Mouse (Mus musculus): ENCODE measurements around the gene Zdhhc7. TPM values are rescaled to one million over a fixed set of nuclear protein-coding genes. Genes with fewer than 3 reads are reported as not detected.
A peak's percentile ranks its signal among the peaks of the same experiment; 100 is the strongest.

Gene Zdhhc7
- total and polyA plus RNA-seq, 2 experiments from 2014 or later, result 35.2 to 86.8 TPM

DNA sequence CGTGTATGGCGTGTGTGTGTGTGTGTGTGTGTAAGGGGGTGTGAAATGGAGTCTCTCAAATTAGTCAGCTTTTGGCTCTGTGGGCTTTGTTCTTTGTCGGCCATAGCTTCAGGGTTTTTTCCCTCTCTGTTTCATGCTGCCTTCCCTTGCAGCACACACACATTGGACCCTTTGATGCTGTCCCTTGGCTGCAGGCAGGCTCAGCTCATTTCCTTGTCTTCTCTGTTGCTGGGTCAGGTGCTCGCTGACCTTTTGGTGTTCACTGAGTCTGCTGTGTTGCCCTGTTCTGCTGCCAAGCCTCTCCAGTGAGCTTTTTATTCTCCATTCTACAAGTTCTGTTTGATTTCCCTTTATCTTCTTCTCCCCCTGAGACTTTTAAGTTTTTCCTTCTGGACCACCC lies 28.3 kb upstream of the Zdhhc7 start:
- no peak for ATAC-seq (ENCODE audit: insufficient read depth, low read depth)
- no peak overlapping the region for H3K27ac ChIP-seq (ENCODE audit: low read depth)
- H3K9ac ChIP-seq (replicated peaks; ENCODE audit: low read depth, low read length), result no peak overlapping the region; the same call in 1 of the 2 replicates
- H3K36me3 ChIP-seq (replicated peaks; ENCODE audit: control insufficient read depth, insufficient read depth, low read length), result no peaks in the 10 kb centered on the region
- H3K4me1 ChIP-seq (ENCODE audit: control insufficient read depth, insufficient read depth), result peaks cover 41% of the 10 kb centered on the region
- no peak overlapping the region for H3K4me3 ChIP-seq (ENCODE audit: low read depth, low read length)
- 73% methylated on average over 4 of the region's 4 CpGs for WGBS
- TF ChIP-seq CTCF (IDR thresholded peaks at IDR 0.05; ENCODE audit: low read depth) (no peak), EP300 (IDR thresholded peaks at IDR 0.05; ENCODE audit: low read depth) (no peak)
- no peak overlapping the region for H3K4me2 ChIP-seq (ENCODE audit: low read depth, low read length)
- no peaks in the 10 kb centered on the region for H3K9me3 ChIP-seq (replicated peaks; ENCODE audit: control insufficient read depth, low read length)
- DNase-seq (ENCODE audit: low spot score), result no peak
- no peaks in the 10 kb centered on the region for H3K27me3 ChIP-seq (ENCODE audit: control insufficient read depth, insufficient read depth, low read length)

DNA sequence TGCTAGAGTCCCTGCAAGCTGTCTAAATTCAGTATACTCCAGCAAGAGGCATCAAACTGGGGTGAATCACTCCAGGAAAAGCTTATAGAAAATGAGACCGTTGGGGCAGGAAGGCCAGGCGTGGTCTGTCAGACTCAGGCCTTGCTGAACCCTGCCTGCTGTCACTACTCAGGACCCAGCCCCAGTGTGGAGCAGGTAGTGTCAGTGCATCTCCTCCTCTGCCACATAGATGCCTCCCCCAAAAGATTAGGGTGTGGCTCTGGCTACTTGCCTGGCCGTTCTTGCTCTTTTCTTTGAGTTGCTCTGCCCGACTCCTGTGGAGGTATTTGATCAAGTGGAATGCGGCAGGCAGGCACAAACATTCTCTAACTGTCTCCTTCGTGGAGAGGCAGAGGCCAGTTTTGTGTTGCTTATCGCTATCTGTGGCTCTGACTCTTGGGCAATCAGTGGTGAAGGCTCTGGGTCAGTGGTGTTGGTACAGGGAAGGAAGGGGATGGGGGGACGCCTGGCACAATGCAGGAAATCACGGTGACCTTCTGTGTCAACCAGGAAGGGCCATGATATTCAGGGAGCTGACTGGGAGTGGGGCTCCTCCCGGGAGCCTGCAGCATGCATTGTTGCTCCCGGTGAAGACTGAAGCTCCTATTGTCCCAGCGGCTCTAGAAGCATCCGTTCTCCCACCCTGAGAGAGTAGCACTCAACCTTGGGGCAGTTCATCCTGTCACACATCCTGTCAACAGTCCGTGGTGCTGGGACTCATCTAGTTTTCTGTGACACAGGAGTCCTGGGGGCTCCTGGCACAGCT lies 25.3 kb upstream of the Zdhhc7 start:
- H3K9ac ChIP-seq (replicated peaks; ENCODE audit: low read depth, low read length), result peak overlapping the region; percentile 29; the same call in 1 of the 2 replicates

DNA sequence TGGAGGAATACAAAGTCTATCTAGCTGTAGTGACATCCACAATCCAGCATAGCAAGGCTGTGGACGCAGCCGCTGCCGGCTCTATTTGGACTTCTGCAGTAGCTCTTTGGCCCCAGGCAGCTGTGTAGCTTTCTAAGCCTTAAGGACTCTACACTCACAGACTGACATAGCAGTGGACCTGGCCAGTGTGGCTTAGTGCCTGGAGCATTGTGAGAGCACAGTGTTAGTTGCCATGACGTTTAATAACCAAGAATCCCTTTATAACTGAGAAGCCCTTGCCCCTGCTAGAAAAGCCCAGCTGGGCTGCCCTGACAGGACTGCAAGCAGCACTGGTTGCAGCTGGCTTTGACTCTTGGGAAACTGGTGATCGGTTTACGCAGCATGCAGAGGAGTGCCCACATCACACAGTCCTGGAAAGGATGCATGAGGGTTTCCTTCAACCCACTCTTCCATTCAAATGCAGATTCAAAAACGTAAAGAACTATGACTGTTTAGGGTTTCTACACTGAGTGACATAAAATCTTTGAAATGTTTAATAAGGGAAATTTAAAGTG lies 23.6 kb upstream of the Zdhhc7 start:
- Histone ChIP-seq H3K4me3 (ENCODE audit: low read depth, low read length) (no peak overlapping the region), H3K4me2 (ENCODE audit: low read depth, low read length) (no peak overlapping the region), H3K9me3 (replicated peaks; ENCODE audit: control insufficient read depth, low read length) (no peaks in the 10 kb centered on the region), H3K4me1 (ENCODE audit: control insufficient read depth, insufficient read depth) (peaks cover 62% of the 10 kb centered on the region), H3K9ac (replicated peaks; ENCODE audit: low read depth, low read length) (no peak overlapping the region), H3K27me3 (ENCODE audit: control insufficient read depth, insufficient read depth, low read length) (no peaks in the 10 kb centered on the region), H3K27ac (ENCODE audit: low read depth) (peak overlapping the region; percentile 36), H3K36me3 (replicated peaks; ENCODE audit: control insufficient read depth, insufficient read depth, low read length) (no peaks in the 10 kb centered on the region)
- TF ChIP-seq CTCF (IDR thresholded peaks at IDR 0.05; ENCODE audit: low read depth) (no peak), EP300 (IDR thresholded peaks at IDR 0.05; ENCODE audit: low read depth) (no peak)
- 63% methylated on average over 7 of the region's 7 CpGs for WGBS
- ATAC-seq (ENCODE audit: insufficient read depth, low read depth) (no peak), DNase-seq (ENCODE audit: low spot score) (no peak)

More for the DNA sequence above, 25.3 kb upstream of the Zdhhc7 start:
- H3K4me1 ChIP-seq (ENCODE audit: control insufficient read depth, insufficient read depth), result peaks cover 52% of the 10 kb centered on the region
- H3K36me3 ChIP-seq (replicated peaks; ENCODE audit: control insufficient read depth, insufficient read depth, low read length), result no peaks in the 10 kb centered on the region
- peak; percentile 59 for DNase-seq (ENCODE audit: low spot score)
- H3K4me3 ChIP-seq (ENCODE audit: low read depth, low read length), result no peak overlapping the region
- H3K27me3 ChIP-seq (ENCODE audit: control insufficient read depth, insufficient read depth, low read length), result no peaks in the 10 kb centered on the region
- H3K9me3 ChIP-seq (replicated peaks; ENCODE audit: control insufficient read depth, low read length), result no peaks in the 10 kb centered on the region
- ATAC-seq (ENCODE audit: insufficient read depth, low read depth), result peak; percentile 69
- WGBS, result 9% methylated on average over 14 of the region's 14 CpGs
- peak overlapping the region; percentile 22 for H3K4me2 ChIP-seq (ENCODE audit: low read depth, low read length)
- peak overlapping the region; percentile 87 for H3K27ac ChIP-seq (ENCODE audit: low read depth)
- TF ChIP-seq EP300 (IDR thresholded peaks at IDR 0.05; ENCODE audit: low read depth), result peak; percentile 58; the same call in 1 of the 2 replicates
- no peak for TF ChIP-seq CTCF (IDR thresholded peaks at IDR 0.05; ENCODE audit: low read depth)

DNA sequence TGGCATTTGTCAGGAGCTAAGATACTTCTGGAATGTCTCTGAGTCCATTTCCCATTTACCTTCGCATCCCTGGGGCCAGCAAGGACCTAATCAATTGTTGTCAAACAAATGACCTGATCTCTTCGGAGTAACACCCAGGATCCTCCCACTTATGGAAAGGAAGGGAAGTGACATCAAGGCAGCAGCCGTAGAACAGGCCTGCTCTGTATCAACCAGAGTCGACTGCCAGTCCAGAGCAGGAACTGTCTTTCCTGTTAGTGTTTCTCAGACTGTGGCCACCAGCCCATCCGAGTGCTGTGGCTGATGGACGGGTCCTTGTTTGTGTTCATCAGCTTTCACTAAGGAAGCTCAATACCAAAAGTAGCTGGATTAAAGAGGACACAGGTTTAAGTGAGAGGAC lies 23.0 kb upstream of the Zdhhc7 start:
- Histone ChIP-seq H3K4me1 (ENCODE audit: control insufficient read depth, insufficient read depth) (peaks cover 62% of the 10 kb centered on the region), H3K27ac (ENCODE audit: low read depth) (peak overlapping the region; percentile 36), H3K4me3 (ENCODE audit: low read depth, low read length) (no peak overlapping the region), H3K36me3 (replicated peaks; ENCODE audit: control insufficient read depth, insufficient read depth, low read length) (no peaks in the 10 kb centered on the region), H3K9ac (replicated peaks; ENCODE audit: low read depth, low read length) (no peak overlapping the region), H3K9me3 (replicated peaks; ENCODE audit: control insufficient read depth, low read length) (no peaks in the 10 kb centered on the region), H3K27me3 (ENCODE audit: control insufficient read depth, insufficient read depth, low read length) (no peaks in the 10 kb centered on the region), H3K4me2 (ENCODE audit: low read depth, low read length) (no peak overlapping the region)
- TF ChIP-seq EP300 (IDR thresholded peaks at IDR 0.05; ENCODE audit: low read depth) (no peak), CTCF (IDR thresholded peaks at IDR 0.05; ENCODE audit: low read depth) (no peak)
- WGBS, result 29% methylated on average over 6 of the region's 6 CpGs
- DNase-seq (ENCODE audit: low spot score), result peak; percentile 58
- ATAC-seq (ENCODE audit: insufficient read depth, low read depth), result no peak

DNA sequence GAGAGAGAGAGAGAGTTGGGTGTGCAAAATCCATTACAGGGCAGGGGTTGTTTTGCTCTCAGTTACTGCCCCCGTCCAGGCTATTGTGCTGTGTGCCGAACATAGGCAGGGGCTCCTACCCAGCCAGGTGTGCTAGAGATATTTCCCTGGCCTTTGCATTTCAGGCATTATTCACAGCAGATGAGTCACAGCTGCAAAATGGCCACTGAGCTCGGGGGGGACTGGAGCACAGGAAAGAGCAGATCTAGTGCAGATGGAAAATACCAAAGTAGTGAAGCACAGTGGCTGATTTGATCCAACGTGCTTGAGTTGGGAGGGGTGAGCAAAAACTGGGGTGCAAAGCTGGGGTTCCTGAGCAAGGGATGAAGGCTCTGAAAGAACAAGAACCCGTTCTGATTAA lies 19.7 kb upstream of the Zdhhc7 start:
- WGBS, result 38% methylated on average over 5 of the region's 5 CpGs
- Histone ChIP-seq H3K9ac (replicated peaks; ENCODE audit: low read depth, low read length) (no peak overlapping the region), H3K4me3 (ENCODE audit: low read depth, low read length) (no peak overlapping the region), H3K4me2 (ENCODE audit: low read depth, low read length) (peak overlapping the region; percentile 22; the same call in 1 of the 2 replicates), H3K9me3 (replicated peaks; ENCODE audit: control insufficient read depth, low read length) (no peaks in the 10 kb centered on the region), H3K36me3 (replicated peaks; ENCODE audit: control insufficient read depth, insufficient read depth, low read length) (no peaks in the 10 kb centered on the region), H3K4me1 (ENCODE audit: control insufficient read depth, insufficient read depth) (peaks cover 60% of the 10 kb centered on the region), H3K27me3 (ENCODE audit: control insufficient read depth, insufficient read depth, low read length) (no peaks in the 10 kb centered on the region), H3K27ac (ENCODE audit: low read depth) (peak overlapping the region; percentile 49; the same call in 1 of the 2 replicates)
- peak; percentile 45 for DNase-seq (ENCODE audit: low spot score)
- ATAC-seq (ENCODE audit: insufficient read depth, low read depth), result 0 out of 2 replicates have a peak, but pooled peaks have one; percentile 20
- TF ChIP-seq EP300 (IDR thresholded peaks at IDR 0.05; ENCODE audit: low read depth) (no peak), CTCF (IDR thresholded peaks at IDR 0.05; ENCODE audit: low read depth) (no peak)

Measured in heart, postnatal 0 days (tissue).